Mouse (Mus musculus): ENCODE results near the gene Dgki. TPM values are rescaled to one million over a fixed set of nuclear protein-coding genes. Genes with fewer than 3 reads are reported as not detected.

The Dgki gene
- total RNA-seq, 1 experiment from 2014 or later = 2.2 TPM

DNA sequence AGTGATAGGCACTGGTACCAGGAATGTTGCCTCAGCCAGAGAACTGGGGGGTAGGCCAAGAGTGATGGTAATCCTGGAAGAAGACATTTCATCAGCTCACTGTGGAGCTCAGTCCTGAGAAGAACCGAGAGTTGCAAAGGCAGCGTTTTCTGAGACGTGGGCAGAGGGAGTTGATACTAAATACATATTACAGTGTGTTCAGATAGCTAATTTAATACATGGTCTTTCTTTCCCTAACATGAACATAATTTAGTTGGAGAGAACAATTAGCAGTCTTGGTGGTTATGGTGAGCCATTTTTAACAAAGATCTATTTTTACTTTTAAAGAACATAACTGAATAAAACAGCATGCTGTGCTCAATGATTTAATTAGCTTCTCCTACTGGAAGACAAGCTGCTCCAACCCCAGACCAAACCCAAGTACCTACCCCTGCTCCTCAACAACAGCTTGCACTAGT is 456.9 kb downstream of the Dgki start:
- no peak for DNase-seq

DNA sequence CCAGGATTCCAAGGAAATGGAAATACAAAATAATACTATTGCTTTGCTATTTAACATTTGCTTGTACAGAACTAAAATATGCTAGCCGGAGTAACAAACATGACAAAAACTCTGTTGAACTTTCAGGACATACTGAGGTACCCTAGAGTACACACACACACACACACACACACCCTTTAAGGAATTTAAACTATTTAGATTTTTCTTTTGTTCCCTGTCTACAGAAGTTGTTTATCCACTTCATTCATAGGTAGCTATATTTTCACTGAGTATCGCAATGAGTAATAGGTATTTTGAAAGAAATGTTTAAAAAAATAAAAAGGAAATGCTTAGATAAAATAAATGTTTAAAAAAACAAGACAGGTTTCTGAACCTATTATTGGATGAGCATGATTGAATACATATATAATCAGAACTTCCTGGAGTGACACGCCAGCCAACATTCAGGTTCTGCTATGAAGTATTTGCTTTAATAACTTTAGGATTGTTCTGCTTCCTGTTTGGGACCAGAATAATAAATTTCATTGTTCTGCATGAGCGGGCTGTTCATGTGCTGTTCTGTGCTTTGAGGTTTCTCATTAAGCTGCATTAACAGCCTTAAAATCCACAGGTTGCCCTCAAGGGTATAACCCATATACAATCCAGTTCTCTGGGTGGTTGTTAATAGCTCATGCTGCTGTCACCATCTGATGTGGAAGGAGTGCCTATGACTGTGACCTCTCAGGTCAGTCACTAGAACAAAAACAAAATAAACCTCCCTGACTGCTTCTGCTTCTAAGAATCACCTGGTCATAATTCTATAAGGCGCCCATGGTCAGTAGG is 457.7 kb downstream of the Dgki start:
- no peak for DNase-seq

DNA sequence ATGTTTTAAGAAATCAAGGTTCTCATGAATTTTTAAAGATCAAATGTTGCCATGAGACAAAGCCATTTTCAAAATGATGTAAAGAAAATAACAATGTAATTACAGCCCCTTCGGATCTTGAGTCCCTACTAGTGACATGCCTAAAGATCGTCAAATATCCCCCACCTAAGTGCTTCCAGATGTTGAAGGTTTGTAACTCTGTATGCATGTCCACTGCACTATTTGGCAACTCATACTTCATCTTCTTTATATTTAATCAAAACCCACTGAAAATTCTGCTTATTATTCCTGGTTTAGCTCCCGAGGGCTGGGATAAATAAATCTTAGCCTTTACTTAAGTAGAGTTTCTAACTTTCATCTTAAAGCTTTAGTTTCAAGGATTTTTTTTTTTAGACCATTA is 458.3 kb downstream of the Dgki start:
- DNase-seq = no peak

DNA sequence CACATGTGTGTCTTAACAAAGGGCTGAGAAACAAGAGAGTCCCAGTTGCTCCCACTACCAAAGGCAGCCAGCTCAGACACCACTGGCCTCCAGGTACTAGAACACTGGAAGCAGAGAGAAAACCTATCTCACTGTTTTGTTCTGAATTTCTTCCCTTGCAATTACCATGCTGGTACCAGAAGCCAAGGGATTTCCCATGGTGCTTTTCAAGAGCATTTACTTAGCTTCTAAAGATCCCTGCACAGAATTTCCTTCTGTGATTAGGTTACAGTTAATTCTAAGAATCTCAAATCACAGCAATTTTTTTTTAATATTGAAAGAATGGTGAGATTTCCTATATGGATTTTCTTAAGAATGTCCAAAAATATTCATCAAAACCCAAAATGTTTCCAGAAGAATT is 458.8 kb downstream of the Dgki start:
- no peak for DNase-seq

DNA sequence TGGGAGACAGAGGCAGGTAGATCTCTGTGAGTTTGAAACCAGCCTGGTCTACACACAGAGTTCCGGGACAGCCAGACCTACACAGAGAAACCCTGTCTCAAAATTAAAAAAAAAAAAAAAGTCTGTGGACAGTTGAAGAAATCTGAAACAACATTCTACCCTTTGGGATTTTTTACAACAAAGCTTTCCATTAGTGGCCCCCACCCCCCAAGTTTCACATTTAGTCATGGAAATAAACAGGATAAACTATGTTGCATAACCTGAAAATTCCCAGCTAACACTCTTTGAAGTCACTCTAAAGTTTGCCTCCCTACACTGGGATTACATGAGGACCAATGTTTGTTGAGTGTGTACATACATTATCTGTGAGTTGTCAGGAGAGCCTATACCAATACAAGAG is 461.2 kb downstream of the Dgki start:
- DNase-seq = no peak

DNA sequence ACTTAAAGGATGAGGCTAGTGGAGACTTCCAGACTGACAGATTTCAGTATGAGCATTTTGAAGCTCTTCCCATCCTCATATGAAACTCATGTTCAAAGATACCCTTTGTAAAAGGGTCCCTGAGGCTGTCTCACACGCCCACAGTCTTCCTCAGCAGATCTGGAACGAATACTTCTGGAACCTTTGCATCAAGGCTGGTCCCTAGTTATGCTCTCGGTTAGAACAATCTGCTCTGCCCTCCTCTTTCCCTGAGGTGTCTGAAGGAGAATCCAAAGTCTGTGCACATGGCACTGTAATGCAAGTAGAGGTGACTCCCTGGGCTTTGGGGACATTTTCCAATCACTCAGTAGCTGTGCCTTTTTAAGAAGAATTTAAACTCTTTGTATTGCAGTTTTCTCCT is 464.6 kb downstream of the Dgki start:
- DNase-seq = no peak

DNA sequence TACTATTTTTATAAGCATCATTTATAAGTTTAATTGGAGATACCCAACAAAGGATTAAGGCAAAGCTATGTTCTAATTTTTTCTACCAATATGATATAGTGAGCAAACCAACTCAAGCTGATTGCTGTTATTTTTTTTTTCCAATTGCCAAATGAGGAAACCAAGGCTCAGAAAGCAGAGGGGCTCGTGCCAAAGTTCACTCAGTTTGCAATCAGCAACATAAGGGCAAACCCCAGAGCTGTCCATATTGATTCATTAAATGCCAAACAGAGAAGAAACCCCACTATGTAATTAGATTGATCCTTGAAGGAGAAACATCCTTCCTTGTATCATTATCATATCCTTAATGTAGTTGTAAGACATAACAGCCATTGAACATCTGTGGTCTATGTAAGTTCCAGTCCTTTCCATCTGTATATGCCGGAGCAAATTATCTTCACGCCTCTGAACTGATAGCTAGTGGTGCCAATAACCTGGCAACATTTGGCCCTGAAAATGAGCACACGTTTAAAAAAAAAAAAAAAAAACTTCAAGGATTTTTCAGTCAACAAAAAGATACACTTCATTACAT is 465.2 kb downstream of the Dgki start:
- DNase-seq = no peak

DNA sequence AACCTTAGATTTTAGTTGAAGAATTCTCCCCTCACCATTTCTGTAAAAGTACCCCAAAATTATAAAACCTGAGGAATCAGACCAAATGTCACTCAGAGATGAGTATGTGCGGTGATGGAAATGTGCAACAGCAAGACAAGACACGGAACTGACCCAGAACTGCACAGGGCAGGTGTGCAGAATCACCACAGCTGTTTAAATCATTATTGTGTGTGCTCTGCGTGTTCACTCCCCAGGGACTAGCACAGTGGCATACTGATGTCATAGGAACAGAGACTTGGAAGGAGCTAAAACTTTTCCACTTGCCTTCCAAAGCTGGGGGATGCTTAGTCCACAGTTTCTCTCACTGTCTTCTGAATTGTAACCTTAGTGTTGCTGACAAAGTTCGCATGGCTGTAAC is 467.3 kb downstream of the Dgki start:
- DNase-seq = no peak

DNA sequence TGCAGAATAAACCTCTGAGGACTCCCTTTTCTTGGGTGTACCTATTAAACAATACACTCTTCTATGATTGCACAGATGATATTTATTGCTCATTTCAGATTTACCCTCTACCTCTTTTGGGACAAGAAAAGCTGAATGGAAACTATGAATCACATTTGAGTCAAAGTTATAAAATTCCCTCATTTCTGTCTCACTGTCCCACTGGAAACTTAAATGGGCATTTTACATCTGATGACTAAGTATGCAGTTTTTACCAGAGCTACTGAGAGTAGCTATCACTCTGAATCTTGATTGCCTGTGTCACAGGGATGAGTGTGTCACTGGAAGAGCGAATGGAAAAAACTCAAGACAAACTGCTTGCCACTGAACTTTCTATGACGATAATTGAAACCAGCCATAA is 467.8 kb downstream of the Dgki start:
- DNase-seq = no peak

DNA sequence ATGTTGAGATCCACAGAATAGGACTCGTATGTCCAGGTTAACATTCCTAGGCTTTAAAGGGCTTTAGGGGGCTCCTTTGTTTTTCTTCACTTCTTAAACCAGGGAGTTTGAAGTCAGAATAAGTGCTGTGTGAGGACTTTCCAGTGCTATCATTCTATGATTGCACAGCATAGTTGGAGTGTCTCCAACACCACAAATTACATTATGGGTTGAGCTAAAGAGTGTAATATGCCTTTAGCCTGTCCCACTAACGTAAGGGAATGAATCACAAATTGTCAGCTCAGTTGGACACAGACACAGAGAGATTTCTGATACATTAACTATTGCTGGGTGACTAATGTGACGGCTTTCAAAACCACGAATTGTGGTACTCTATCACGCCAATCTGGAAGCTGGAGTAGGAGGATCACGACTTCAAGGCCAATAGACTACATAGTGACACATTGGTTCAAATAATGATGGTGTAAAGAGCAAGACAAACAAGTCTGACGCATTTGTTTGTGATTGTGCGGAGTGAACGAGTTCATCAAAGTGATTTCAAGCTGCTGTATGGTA is 469.5 kb downstream of the Dgki start:
- no peak for DNase-seq

DNA sequence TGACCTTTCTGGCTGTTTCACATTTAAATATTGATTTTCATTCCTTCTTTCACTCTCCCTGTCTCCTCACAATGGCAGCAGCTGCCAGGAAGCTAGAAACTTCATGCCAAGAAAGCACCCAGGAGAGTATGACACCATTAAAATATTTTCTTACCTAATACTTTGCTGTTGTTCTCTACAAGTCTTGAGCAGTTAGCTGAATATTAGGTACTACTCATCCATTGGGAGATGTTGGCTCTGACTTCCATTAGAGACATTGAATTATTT is 480.3 kb downstream of the Dgki start:
- DNase-seq = no peak

DNA sequence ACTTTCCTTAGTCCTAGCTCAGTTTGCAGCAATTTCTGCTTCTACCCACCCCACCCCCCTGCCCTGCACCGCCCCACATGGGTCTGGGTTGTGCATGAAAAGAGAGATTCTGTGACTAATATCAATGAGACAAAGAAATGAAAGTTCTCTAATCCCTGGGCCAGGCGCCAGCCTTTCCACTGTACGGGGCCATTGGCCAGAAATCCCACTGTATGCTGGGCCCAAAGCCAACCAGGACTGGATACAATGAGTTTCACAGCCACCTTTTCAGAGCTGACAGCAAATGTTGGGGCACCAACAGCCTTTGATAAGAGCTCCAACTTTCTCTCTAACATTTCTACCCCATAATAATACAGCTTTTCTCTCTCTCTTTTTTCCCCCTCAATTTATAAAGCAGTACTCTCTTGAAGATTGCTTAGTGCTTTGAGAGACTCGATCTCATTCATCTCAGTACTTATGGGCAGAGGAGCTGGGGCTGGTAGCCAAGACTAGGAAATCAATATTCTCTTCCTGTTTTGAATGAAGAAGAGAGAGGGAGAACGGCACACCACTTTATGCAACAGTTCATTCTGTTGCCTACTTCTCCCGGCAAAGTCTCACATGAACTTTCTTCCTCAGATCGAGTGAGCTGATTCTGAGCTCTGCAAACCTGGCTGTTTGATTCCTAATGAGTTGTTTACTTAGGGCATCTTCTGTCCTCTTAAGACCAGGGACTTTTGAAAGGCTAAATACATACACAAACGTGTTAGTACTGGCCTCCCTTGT is 480.8 kb downstream of the Dgki start:
- DNase-seq = peak; percentile 83

DNA sequence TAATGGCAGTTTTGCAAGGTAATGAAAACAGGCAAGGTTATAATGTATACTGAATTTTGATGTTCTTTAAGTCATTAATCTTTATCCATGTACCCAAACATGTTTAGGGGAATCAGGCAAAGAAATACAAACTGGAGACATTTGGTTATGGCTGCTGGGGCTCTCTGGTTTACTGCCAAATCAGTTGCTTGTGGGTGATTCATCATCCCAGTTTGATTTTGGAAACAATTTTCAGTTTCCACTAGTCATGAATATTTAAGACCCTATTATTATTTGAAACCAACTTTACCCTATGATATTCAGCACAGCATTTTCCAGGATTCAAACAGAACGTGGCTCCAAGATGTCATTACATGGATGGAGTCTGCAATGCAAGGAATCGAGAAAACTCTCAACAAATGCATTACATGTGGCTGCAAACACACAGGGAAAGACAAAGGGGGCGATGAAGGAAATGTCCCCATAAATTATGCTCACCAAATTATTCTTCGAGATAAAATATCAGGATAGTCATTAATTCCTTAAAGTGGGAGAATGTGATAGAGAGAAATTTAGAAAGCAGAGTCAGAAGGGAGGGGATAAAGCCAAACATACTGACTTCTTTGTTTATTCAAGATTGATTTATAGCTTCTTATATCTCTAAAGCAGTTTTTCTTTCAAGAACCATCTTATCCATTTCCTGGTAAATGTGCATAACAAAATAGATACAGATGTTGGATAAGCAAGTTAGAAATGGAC is 481.5 kb downstream of the Dgki start:
- DNase-seq = no peak

DNA sequence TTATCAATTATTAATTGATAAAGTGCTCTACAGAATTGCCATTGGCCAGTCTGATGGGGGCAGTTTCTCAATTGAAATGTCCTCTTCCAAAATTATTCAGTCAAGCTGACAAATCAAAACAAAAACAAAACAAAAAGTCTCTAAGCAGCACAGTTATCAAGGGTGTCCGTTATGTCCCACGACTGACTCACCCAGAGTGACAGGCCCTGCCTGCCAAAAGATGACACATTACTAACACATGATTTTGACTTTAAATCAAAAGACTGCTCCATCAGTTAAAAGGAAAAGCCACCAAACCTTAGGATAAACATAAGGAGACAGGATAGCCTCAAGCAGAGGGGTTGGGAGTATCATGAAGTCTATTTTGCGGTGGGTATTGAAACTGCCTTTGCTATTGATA is 483.3 kb downstream of the Dgki start:
- DNase-seq = peak; percentile 19

DNA sequence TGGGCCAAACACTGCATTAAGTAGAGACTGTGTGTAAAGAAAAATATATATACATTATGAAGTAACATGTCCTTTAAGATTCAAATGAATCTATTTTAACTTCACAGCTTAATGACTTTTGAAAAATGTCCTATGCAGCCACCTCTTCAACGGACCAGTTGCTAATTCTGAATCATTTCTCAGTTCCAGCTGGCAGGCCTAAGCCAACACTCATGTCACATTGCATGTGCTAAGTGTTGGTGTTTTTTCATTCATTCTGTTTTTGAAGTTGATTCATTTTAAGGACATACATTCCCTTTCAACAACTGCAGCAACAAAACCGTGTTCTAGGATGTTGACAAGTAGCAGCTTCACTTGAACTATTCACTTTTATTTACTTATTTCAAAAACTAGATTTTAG is 484.0 kb downstream of the Dgki start:
- DNase-seq = no peak

DNA sequence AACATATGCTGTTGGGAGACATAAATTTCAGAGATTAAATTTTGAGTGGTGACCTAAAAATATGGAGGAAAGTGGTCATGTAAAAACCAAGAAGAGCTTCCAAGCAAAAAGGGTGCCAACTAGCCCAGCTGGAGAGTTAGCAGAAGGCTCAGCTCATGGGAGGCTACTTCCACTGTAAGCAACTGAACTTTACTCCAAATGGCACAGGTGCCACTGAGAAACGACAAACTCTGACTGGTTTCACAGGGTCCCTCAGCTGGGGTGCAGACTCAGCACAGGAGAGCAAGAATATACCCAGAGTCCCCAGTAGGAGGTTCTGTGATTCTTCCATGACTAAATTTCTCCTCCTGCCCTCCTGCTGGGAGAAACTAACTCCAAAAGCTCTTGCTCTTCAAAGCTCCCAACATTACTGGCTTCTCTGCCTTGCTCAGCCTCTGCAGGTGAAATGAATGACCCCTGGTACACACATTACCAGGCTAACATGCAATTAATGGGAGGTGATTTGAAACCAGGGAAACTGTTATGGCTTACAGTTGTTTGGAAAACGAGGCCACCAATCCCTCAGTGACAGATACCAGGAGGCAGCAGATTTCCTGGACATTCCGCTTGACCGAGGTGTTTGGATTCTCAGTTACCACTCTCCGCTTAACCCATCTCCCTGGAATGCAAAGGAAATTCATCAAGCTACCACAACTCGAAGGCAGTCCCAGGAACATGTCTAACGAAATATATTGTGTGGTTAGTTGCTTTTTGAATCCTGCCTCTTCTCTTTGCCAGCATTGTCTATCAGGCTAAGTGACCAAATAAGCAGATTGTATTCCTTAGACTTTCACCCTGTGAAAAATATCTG is 487.1 kb downstream of the Dgki start:
- DNase-seq = no peak

DNA sequence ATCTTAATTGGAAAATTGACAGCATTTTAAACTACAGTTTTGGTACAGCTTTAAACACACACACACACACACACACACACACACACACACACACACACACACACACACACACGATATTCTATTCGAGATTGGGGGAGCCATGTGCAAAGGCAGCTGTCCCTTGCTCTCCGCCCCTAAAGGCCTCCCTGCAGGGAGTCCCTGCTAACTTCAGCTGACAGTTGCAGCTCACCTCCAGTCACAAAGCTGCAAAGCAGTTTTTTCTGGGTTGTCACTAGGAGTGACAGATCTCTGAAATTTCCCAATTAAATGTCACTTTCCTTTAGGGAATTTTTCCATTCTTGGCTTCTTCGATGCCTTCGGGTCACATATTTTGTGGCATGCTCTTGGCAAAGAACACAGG is 489.5 kb downstream of the Dgki start:
- no peak for DNase-seq

DNA sequence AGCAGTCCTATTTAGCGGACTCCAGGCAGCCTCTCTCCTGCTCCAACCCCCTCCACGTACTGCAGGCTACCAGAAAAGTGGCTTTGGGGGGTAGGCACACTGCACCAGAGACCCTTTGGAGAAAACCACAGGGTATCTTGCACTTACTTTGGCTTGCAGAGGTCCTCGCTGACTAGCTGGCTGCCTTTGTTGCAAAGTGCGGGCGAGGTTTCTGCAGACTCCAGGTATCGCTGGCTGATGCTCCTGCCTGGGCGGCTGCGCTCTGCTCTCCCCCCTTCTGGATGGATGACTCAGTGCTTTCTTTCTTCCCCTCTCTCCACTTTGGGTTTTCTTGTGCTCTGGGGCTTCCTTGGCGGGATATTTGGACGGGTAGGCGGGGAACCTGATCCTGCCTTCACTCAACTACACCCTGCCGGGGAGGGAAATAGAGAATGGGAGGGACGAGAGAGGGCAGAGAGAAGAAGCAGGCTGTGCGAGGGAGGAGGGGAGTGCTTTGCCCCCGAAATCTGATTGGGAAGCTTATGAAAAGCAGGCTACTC is 490.2 kb downstream of the Dgki start, which contains the start of gene Ptn:
Gene Ptn (minus strand): TSS at position 474 of the 539 bp plus-strand sequence.
- DNase-seq = peak; percentile 30

DNA sequence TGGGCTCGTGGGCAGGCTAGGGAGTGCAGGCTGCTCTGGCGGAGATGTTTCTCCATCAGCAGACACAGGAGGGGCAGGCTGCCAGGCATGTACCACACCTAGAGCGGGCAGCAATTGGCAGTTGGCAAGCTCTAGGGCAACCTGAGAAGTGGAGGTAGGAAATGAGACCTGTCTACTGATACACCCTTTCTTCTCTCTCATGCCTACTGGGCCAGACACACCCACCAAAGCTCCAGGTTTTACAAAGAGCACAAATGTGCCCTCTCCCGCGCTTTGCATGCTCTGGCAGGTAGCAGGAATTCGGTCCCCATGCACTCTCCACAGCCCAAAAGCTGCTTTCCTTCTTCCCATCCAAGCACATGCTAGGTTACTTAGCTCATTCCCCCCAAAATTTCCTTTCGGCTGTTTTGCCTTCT is 490.7 kb downstream of the Dgki start:
- peak; percentile 27 for DNase-seq

DNA sequence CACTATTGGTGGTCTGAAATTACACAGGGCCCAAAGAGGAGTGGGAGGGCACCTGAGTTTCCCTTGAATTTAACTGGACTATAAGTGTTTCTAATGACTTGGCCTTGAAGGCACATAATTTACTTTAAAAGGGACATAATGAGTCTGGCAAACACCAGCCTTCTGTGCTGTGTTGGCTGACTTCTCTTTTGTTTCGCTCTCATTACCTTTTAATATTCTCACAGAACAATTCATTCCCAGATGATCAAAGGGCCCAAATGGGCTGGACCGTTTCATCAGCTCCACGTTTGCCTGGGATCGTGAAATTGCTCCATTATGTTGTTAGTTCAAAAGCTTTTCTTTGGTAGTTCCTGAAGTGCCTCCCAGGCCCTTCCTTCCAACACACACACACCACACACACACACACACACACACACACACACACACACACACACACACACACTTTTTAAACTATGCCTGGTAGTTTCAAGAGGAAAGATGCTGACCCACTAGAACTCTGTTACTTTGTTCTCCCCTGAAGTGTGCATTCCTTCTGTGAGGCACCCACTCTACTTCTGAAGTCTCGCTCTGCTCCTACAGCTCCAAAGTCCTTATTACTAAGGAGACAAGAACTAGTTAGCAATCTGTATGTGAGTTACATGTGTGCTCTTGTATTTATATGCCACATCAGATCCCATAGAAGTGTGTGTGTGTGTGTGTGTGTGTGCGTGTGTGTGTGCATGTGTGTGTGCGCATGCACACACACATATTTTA is 491.5 kb downstream of the Dgki start:
- DNase-seq = no peak

Measured in adrenal gland, postnatal 14 days (tissue).